Mouse (Mus musculus): ENCODE data around the gene S100a7a.

S100a7a gene

DNA sequence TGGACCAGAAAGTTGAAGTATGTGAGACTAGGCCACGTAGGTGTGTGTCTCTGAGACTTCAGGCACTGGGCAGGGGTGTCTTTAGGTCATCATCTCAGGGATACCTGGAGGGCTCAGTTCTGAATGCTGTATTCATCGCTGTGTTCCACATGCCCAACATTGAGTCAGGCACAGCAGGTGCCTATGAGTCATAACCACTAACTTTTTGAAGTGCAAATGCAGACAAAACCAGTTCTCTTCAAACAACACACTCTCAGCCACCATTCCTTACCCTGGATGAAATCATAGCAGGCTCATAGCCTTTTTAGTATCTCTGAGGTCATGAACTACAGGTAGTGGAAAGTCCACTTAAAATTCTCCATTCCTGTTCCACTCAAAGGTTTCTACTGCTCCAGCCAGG is 24.5 kb upstream of the S100a7a start:
- no peak for DNase-seq

DNA sequence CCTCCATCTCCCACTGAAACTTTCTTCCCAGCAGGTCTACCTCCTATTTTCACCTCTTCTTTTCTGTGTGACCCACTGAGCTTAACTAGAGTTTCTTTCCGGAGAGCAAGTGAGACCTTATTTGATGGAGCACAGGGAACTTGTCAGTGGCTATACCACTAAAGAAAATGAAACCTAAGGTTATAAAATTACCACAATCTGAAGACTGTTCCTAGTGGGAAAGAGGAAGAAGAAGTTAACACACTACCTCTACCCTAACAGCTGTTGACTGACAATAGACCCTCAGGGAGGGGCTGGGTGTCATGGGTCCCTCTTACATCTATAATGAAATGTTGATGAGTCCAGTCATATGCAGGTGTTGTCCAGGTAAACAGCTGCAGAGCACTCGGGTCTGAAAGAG is 21.8 kb upstream of the S100a7a start:
- DNase-seq = no peak

- no peak for DNase-seq
Observed at GRCm38 (mm10) chr3:90638511-90639275, 15.1 kb upstream of the S100a7a start.

DNA sequence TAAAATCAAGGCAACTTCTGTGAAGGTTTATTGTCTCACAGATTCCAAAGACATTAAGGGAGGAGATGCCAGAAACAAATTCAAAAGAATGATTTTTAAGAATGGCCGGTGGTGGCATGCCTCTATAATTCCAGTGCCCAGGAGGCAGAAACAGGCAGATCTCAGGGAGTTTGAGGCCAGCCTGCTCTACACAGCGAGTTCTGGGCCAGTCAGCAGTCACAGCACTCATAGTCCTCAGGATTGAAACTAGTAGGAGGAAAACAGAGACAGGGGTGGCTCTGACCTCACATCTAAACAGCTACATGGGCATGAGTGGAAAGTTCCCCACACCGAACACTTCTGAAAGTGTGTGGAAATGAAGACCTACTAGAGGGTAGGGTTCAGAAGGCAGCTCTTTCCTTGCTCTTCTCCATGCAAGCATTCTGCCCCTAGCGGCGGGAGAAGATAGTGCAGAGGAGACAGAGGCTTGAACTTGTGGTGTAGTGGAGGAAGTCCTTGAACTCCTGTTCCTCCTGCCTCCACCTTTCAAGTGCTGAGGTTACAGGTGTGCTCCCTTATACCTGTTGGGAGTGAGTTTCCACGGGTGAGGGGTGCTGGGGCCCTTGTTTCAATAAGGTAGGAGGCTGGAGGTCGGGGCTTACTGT is 14.2 kb upstream of the S100a7a start:
- DNase-seq = no peak

- DNase-seq = no peak
Observed at GRCm38 (mm10) chr3:90640981-90641380, 12.8 kb upstream of the S100a7a start.

GRCm38 (mm10) chr3:90644220-90644619 is 9.6 kb upstream of the S100a7a start:
- no peak for DNase-seq

GRCm38 (mm10) chr3:90647291-90647690 is 6.5 kb upstream of the S100a7a start:
- DNase-seq = no peak

DNA sequence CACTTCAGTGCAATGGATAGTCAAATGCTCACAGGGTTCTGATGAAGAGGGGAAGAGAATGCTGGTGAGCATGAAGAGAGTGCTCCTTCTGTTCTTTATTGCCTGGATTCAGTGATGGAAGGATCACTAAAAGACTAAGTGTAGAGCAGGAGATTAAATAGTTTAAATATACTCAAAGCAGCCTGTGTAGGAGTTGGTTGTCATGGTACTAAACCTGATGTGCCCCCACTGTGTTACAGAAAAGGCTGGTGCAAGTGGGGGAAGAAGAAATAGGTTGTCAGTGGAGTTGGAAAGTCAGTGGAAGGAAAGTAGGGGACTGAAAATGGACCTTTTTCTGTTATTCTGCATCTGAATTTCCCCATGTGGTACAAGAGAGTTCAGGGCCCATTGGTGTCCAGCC is 4.8 kb upstream of the S100a7a start:
- no peak for DNase-seq

DNA sequence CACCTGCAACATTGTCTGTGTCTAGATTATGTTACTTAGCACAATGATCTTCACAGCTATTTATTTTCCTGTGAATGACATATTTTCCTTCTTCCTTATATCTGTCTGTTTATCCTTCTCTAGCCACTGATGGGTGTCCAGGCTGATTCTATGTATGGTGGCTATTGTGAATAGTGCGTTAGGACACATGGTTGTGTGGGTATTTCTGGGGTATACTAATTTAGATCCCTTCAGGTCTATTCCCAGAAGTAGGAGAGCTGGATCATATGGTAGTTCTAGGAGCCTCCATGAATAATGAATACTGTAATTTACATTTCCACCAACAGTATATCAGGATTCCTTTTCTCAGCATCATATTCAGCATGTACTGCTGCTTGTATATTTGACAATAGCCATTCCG is 4.0 kb upstream of the S100a7a start:
- DNase-seq = no peak

DNA sequence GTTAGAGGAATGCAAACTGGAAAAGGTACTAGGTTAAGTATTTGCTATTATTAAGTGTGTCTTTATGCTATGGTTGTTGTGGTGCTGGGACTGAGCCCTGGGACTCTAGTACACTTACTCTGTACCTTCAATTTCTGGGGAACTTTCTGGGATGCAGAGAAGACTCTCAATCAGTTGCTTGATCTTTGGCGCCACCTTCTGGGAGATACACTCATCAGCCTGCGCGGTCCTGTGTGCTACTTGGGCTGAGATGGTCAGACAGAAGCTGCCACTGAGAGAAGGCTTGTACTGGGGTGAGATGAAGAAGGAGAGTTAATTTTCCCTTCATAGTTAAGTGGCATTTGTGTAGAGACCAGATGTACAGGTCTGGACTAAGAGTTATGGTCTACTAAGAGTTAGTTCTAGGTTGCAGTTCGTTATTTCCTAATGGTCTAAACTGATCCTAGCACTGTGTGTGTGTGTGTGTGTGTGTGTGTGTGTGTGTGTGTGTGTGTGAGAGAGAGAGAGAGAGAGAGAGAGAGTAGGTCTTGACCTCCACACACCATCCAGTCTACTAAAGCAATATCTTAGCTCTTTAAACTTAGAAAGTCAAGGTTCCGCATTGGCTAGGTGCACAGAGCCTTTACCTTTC is 824 bp upstream of the S100a7a start:
- DNase-seq = peak; percentile 28

DNA sequence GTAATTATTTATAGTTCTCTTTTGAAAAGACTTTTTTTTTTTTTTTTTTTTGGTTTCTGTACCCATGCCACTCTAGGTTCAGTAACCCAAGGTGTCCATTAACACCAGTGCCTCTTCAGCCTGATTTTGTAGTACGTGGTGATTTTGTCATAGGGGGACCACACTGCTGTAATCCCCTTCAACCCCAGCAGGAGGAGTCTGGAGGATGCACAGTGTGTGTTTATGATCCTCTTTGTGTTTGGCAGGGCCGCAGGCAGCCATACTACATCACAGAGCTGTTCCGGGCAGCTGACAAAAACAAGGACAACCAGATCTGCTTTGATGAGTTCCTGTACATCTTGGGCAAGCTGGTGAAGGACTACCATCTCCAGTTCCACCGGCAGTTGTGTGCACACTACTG is 3.6 kb downstream of the S100a7a start:
- DNase-seq = no peak

DNA sequence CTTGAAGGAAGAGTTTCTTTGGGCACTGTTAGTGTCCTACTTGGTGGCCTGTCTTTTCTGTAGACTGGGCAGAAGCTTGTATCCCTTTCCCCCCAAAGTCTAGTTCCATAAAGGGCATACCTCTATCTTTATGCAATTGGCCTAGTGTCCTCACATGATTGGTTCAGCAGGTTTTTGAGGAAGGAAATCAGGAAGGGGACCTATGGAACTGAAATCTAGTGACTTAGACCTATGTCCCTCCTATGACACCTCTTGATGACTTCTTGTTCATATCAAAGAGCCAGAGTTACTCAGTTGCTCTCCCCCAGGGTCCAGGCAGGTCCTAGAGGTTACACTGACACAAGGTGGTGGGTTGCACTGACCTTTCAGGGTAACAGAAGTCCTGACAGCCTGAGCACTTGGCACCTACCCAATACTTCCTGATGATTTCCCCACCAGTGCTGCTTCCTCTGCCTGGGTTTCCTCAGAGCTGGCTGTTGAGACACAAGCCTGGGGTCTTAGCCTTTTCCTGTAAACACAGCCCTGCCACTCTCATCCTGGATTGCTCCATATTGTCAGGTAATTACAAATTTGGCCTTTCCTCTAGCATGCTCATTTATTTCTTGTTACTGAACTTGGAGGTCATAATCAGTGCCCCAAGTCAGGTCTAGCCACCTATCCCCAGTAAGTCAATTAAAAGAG is 5.7 kb downstream of the S100a7a start:
- no peak for DNase-seq

GRCm38 (mm10) chr3:90664219-90664618 is 10.4 kb downstream of the S100a7a start:
- DNase-seq = no peak

DNA sequence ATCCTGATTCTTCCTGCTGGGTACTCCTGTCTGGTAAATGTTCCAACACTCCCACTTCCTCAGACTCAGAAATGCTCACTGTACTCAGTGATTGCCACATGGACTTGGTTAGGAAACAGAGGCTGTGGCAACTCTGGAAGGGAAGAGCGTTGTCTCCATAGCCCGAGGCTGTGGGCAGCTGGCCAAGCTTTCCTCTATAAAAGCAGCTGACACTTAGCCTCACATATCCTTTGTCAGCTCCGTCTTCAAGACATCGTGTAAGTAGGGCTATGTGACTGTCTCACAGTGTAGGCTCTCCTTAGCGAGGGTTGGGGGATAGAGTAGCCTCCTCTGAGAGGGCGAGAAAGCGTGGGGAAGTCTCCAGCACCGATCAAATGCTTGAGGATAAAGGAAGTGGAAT is 15.0 kb downstream of the S100a7a start, which contains the start of gene S100a8:
TSS of gene S100a8 (plus strand) at position 133 of the 400 bp plus-strand sequence.
- no peak for DNase-seq

DNA sequence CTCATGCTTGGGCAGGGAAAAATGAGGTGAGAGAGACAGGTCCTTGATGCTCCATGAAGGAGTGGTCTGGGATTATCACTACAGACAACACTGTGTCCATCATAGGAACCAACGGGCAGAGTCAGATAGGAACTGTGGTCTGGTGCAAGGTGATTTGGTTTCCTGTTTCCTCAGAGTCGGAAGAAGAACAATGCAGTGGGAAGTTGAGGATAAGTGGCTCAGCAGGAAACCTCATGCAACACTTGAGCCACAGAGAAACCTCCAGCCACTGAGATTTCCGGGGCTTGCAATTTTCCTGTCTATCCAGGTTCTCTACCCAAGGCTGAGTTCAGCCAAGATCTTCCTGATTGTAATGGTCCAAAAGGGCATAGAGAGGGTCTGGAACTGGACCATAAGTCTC is 24.8 kb downstream of the S100a7a start:
- no peak for DNase-seq

GRCm38 (mm10) chr3:90683929-90684328 is 30.1 kb downstream of the S100a7a start:
- no peak for DNase-seq

DNA sequence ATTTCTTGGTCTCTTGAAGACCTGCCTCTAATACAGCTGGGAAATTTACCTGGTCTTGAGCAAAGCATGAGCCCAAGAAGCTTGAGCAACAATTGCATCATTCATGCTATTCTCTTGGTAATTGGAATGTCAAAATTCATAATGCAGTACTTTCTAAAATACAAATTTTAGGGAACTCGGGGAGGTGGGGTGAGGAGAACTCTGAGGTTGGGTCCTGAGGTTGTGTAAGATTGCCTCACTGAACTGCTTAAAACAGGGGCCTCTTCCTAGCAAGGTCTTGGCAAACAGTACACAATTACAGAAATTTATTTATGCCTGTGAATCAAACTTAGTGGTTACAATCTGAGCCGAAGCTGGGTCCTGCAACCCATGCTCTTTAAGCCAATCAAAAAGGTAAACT is 33.0 kb downstream of the S100a7a start:
- no peak for DNase-seq

- DNase-seq = no peak
Observed at GRCm38 (mm10) chr3:90693496-90693895, 39.7 kb downstream of the S100a7a start.

DNA sequence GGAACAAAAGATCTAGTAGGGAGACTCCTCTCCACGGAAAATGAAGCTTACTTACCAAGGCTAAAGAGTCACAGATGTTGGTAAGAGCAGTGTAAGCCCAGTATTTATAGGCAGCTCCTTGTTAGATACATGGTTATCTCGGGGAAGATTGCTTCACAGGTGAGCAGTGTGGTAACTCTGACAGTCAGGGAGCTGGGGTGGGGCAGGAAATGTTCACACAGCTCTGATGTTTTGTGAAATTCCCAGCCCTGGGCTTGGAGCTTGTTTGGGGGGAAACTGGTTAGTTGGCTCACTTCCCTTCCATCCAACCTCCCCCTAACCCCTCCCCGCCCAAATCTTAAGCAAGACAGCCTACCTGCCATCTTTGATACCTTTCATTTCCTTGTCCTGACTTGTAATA is 41.8 kb downstream of the S100a7a start, which contains the start of gene S100a9:
TSS of gene S100a9 (minus strand) at position 109 of the 400 bp plus-strand sequence.
- DNase-seq = no peak

DNA sequence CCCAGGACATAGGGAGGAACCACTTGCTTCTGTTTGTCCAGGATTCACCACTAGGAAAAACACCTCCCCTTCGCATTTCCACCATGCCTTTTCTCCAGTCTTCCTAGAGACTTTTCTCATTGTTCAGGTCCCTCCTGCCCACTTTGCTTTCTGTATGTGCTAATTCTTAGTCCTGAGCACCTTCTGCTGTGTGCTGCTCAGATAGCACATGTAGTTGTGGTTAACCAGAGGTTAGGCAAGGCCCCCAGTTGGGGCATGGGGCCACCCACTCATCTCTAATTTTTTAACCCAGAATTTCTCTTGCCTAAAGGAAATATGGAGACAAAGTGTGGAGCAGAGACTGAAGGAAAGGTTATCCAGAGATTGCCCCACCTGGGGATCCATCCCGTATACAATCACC is 48.4 kb downstream of the S100a7a start:
- no peak for DNase-seq
